35 mouse cellular contexts compared by ENCODE assay signal in the genomic region with DNA sequence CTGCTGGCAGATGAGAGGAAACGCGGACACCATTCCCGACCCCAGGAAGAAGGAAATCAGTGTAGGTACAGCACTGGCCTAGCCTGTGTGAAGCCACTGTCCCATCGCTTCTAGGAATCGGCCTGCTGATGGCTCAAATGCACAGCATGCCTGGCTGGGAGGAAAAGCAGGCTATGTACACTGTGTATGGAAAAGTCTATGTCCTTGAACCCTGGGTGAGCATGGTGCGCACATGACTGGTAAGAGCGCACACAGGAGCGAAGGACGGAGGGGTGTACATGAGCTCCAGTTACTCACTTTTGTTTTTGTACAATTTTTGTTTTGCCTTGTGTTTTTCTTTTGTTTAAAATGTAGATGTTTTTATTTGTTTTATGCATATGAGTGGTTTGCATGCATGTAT.
"Had no signal": no experiment of that assay in that cellular context is flagged by ENCODE, and none has a peak within 500 bp of the region (broad histone marks: within the 10 kb centered on the region; RNA-seq: fewer than 3 reads in every experiment).

No protein-coding gene starts in this region.

- H3K4me2 ChIP-seq: heart, embryonic 11.5 days; heart, embryonic 12.5 days; heart, embryonic 13.5 days; heart, embryonic 15.5 days; hindbrain, embryonic 12.5 days; hindbrain, embryonic 13.5 days; hindbrain, embryonic 14.5 days; hindbrain, embryonic 15.5 days; intestine, embryonic 15.5 days; kidney, embryonic 15.5 days had no signal

- ATAC-seq: hindbrain, embryonic 16.5 days; hindbrain, postnatal 0 days; inflammation-experienced regulatory T-cells, adult 6 months; intestine, embryonic 15.5 days; intestine, embryonic 16.5 days; intestine, postnatal 0 days had no signal

- H3K27ac ChIP-seq: heart, embryonic 10.5 days; heart, embryonic 13.5 days; heart, embryonic 15.5 days; hindbrain, embryonic 10.5 days; hindbrain, embryonic 12.5 days; hindbrain, embryonic 13.5 days; hindbrain, embryonic 14.5 days; hindbrain, embryonic 15.5 days; hindbrain, postnatal 0 days; intestine, embryonic 15.5 days; kidney, embryonic 15.5 days; kidney, postnatal 0 days; layer of hippocampus, adult 2 months had no signal

- H3K27me3 ChIP-seq: heart, embryonic 12.5 days; heart, embryonic 13.5 days; heart, embryonic 15.5 days; hindbrain, embryonic 12.5 days; hindbrain, embryonic 13.5 days; hindbrain, embryonic 15.5 days; intestine, embryonic 15.5 days; kidney, embryonic 15.5 days had no signal

- DNase-seq: heart, postnatal 10 days; heart, postnatal 14 days; heart, postnatal 36 days; heart, postnatal 4 days; kidney, adult 11 months; kidney, adult 18-20 months; kidney, adult 2 months; kidney, adult 8-10 months; kidney, adult 9 months; kidney, postnatal 10 days; kidney, postnatal 14 days; kidney, postnatal 25 days; kidney, postnatal 36 days; kidney, postnatal 4 days; layer of hippocampus, adult 9-11 months; layer of hippocampus, postnatal 36 days had no signal

- H3K4me3 ChIP-seq: heart, embryonic 10.5 days; heart, embryonic 12.5 days; heart, embryonic 13.5 days; heart, embryonic 15.5 days; hindbrain, embryonic 10.5 days; hindbrain, embryonic 12.5 days; hindbrain, embryonic 13.5 days; hindbrain, embryonic 15.5 days; intestine, embryonic 15.5 days; kidney, embryonic 15.5 days; layer of hippocampus, adult 2 months had no signal

- H3K36me3 ChIP-seq: heart, embryonic 12.5 days; heart, embryonic 15.5 days; intestine, embryonic 15.5 days had no signal

- H3K4me1 ChIP-seq: heart, embryonic 12.5 days; heart, embryonic 13.5 days; heart, embryonic 15.5 days; hindbrain, embryonic 10.5 days; hindbrain, embryonic 12.5 days; hindbrain, embryonic 13.5 days; hindbrain, embryonic 15.5 days; intestine, embryonic 15.5 days; kidney, embryonic 15.5 days had no signal

- H3K9ac ChIP-seq: heart, embryonic 12.5 days; heart, embryonic 13.5 days; heart, embryonic 15.5 days; hindbrain, embryonic 12.5 days; hindbrain, embryonic 13.5 days; hindbrain, embryonic 14.5 days; hindbrain, embryonic 15.5 days; intestine, embryonic 15.5 days; kidney, embryonic 15.5 days had no signal

- H3K9me3 ChIP-seq: heart, embryonic 10.5 days; heart, embryonic 12.5 days; heart, embryonic 13.5 days; heart, embryonic 15.5 days; hindbrain, embryonic 10.5 days; hindbrain, embryonic 12.5 days; hindbrain, embryonic 13.5 days; hindbrain, embryonic 15.5 days; intestine, embryonic 15.5 days; kidney, embryonic 15.5 days had no signal
